ENCODE assay signal across 8 mouse cellular contexts in genomic region chr11:117994250-117995057, GRCm38 (mm10). TPM values are rescaled to one million over a fixed set of nuclear protein-coding genes. Genes with fewer than 3 reads are reported as not detected.
DNase-seq lines count a peak whose midpoint lies in the region; ATAC-seq and TF ChIP-seq lines count a peak whose summit lies in the region.

No protein-coding gene starts in this region.

- no peak for ATAC-seq in heart, embryonic 13.5 days (ENCODE audit: extremely low read depth, insufficient number of reproducible peaks, low FRiP score, low TSS enrichment)
- peak; percentile 50; the same call in 1 of the 2 replicates for ATAC-seq in limb, embryonic 15.5 days (ENCODE audit: insufficient number of reproducible peaks, low FRiP score, low TSS enrichment, low read depth)
- ATAC-seq in midbrain, embryonic 16.5 days, result no peak

- TF ChIP-seq CTCF in gastrocnemius, adult 2 months (IDR thresholded peaks at IDR 0.05), result no peak

- intact Hi-C loops in gastrocnemius, adult 2 months (cut with DNase I), result no loop called here
- intact Hi-C loops in gastrocnemius, postnatal 36 days (cut with DNase I), result no loop called here

- H3K4me2 ChIP-seq in heart, embryonic 13.5 days, result peak overlapping the region; percentile 34
- H3K4me2 ChIP-seq in limb, embryonic 15.5 days, result peak overlapping the region; percentile 27; the same call in 1 of the 2 replicates
- no peak overlapping the region for H3K4me2 ChIP-seq in midbrain, embryonic 16.5 days (ENCODE audit: low read length)

- WGBS in heart, embryonic 13.5 days, result 48% methylated on average over 9 of the region's 9 CpGs
- WGBS in limb, embryonic 15.5 days, result 33% methylated on average over 9 of the region's 9 CpGs
- 77% methylated on average over 9 of the region's 9 CpGs for WGBS in midbrain, embryonic 16.5 days

- H3K9me3 ChIP-seq in heart, embryonic 13.5 days, result no peaks in the 10 kb centered on the region
- H3K9me3 ChIP-seq in limb, embryonic 15.5 days, result no peaks in the 10 kb centered on the region
- no peaks in the 10 kb centered on the region for H3K9me3 ChIP-seq in midbrain, embryonic 16.5 days (replicated peaks; ENCODE audit: control insufficient read depth, low read length, poor library complexity, severe bottlenecking)

- H3K27ac ChIP-seq in gastrocnemius, adult 2 months, result peak overlapping the region; percentile 78
- H3K27ac ChIP-seq in heart, embryonic 13.5 days (replicated peaks), result peak overlapping the region; percentile 87
- H3K27ac ChIP-seq in limb, embryonic 15.5 days, result peak overlapping the region; percentile 92
- H3K27ac ChIP-seq in midbrain, embryonic 16.5 days (ENCODE audit: low read length), result no peak overlapping the region

- peaks cover 84% of the 10 kb centered on the region for H3K4me1 ChIP-seq in heart, embryonic 13.5 days
- H3K4me1 ChIP-seq in limb, embryonic 15.5 days, result peaks cover 43% of the 10 kb centered on the region
- peaks cover 15% of the 10 kb centered on the region for H3K4me1 ChIP-seq in midbrain, embryonic 16.5 days (ENCODE audit: control insufficient read depth, insufficient read depth, low read length)

- peak; percentile 46 for DNase-seq in gastrocnemius, adult 2 months
- DNase-seq in gastrocnemius, postnatal 36 days, result no peak
- peak; percentile 34 for DNase-seq in CD4-positive, CD25-positive, alpha-beta regulatory T cell, adult 2 months (ENCODE audit: low read depth, low spot score)
- DNase-seq in cerebellum, postnatal 4 days (ENCODE audit: low spot score in 2 of 2), result no peak
- DNase-seq in gastrocnemius, postnatal 4 days (ENCODE audit: low spot score in 2 of 2), result no peak

- no peaks in the 10 kb centered on the region for H3K36me3 ChIP-seq in heart, embryonic 13.5 days
- peaks cover 12% of the 10 kb centered on the region for H3K36me3 ChIP-seq in limb, embryonic 15.5 days
- 0 out of 2 replicates have a peak, but pooled peaks cover 3% of the 10 kb centered on the region for H3K36me3 ChIP-seq in midbrain, embryonic 16.5 days (ENCODE audit: control insufficient read depth, insufficient read depth, low read length)

- peak overlapping the region; percentile 71 for H3K9ac ChIP-seq in heart, embryonic 13.5 days
- H3K9ac ChIP-seq in limb, embryonic 15.5 days, result 0 out of 2 replicates have a peak overlapping the region, but pooled peaks have one; percentile 7
- no peak overlapping the region for H3K9ac ChIP-seq in midbrain, embryonic 16.5 days (ENCODE audit: low read depth, low read length)

- H3K4me3 ChIP-seq in gastrocnemius, adult 2 months, result no peak overlapping the region
- H3K4me3 ChIP-seq in heart, embryonic 13.5 days, result no peak overlapping the region
- no peak overlapping the region for H3K4me3 ChIP-seq in limb, embryonic 15.5 days
- H3K4me3 ChIP-seq in midbrain, embryonic 16.5 days (ENCODE audit: low read depth, low read length), result no peak overlapping the region

- H3K27me3 ChIP-seq in heart, embryonic 13.5 days (replicated peaks), result no peaks in the 10 kb centered on the region
- H3K27me3 ChIP-seq in limb, embryonic 15.5 days, result no peaks in the 10 kb centered on the region
- H3K27me3 ChIP-seq in midbrain, embryonic 16.5 days (ENCODE audit: control insufficient read depth, insufficient read depth, low read depth, low read length), result no peaks in the 10 kb centered on the region

RNA-seq across cellular contexts. Expression of gene Pgs1, which starts 8.4 kb away (rescaled TPM):
- 10 to 100 TPM; 17.2 to 18.0 TPM for total RNA-seq in gastrocnemius, adult 2 months (2021)
- 10 to 100 TPM; 17.9 to 18.9 TPM for total RNA-seq in gastrocnemius, postnatal 36 days (2021)
- polyA plus RNA-seq in heart, embryonic 13.5 days (2015; fragmentation: Nextera tagmentation; extraction: Ambion mirVana), result 25.7 and 26.6 TPM in 2 replicates
- polyA plus RNA-seq in limb, embryonic 15.5 days (2015; fragmentation: Nextera tagmentation; extraction: Ambion mirVana), result 35.5 and 37.8 TPM in 2 replicates
- total RNA-seq in gastrocnemius, postnatal 4 days (2021), result 10 to 100 TPM; 21.6 to 24.6 TPM
- 61.2 and 62.1 TPM in 2 replicates for polyA plus RNA-seq in midbrain, embryonic 16.5 days (2015; fragmentation: Nextera tagmentation; extraction: Ambion mirVana)

RNA-seq across cellular contexts. Expression of gene Socs3, which starts 24.6 kb away (rescaled TPM):
- 10 to 100 TPM in 1 of 2 experiments, 1 to 10 TPM in 1; 1.7 to 10.1 TPM for total RNA-seq in gastrocnemius, adult 2 months (2021)
- 1 to 10 TPM; 1.8 to 4.7 TPM for total RNA-seq in gastrocnemius, postnatal 36 days (2021)
- polyA plus RNA-seq in heart, embryonic 13.5 days (2015; fragmentation: Nextera tagmentation; extraction: Ambion mirVana), result 4.9 and 8.5 TPM in 2 replicates
- polyA plus RNA-seq in limb, embryonic 15.5 days (2015; fragmentation: Nextera tagmentation; extraction: Ambion mirVana), result 20.3 and 24.0 TPM in 2 replicates
- 10 to 100 TPM; 14.0 to 14.8 TPM for total RNA-seq in gastrocnemius, postnatal 4 days (2021)
- 5.9 and 7.2 TPM in 2 replicates for polyA plus RNA-seq in midbrain, embryonic 16.5 days (2015; fragmentation: Nextera tagmentation; extraction: Ambion mirVana)

Comparison
In these comparisons a context has a peak if more than half of its experiments do, and no peak if none do; other contexts are left out.
1. DNase-seq: peak in gastrocnemius, adult 2 months (single experiment) and CD4-positive, CD25-positive, alpha-beta regulatory T cell, adult 2 months (single experiment); none in gastrocnemius, postnatal 36 days (0 of 2), cerebellum, postnatal 4 days (0 of 2) and gastrocnemius, postnatal 4 days (0 of 2).